Mouse (Mus musculus) intestine, embryonic 16.5 days (tissue): ENCODE measurements around the gene Ap2s1. TPM values are rescaled to one million over a fixed set of nuclear protein-coding genes. Genes with fewer than 3 reads are reported as not detected.

Experiments used
- polyA plus RNA-seq: library from polyadenylated mRNA; unstranded; fragments of >200 nt; fragmentation: Nextera tagmentation; extraction: Ambion mirVana; gene quantifications from 2 replicates; pipeline ENCODE4 v1.2.1, GENCODE M21; 2015

Gene Ap2s1
- polyA plus RNA-seq, 1 experiment from 2014 or later = 271 TPM

Other genes starting within 250 kb of the Ap2s1 start
- 7.3 and 7.8 TPM in 2 replicates for gene Arhgap35, start 123.4 kb upstream of the Ap2s1 start, polyA plus RNA-seq
- gene Ceacam15, start 62.7 kb upstream of the Ap2s1 start, polyA plus RNA-seq = not detected in 2 replicates
- 0.10 TPM in 1 of 2 replicates, not detected in the other for gene Ceacam9, start 16.5 kb upstream of the Ap2s1 start, polyA plus RNA-seq
- gene Slc1a5, start 42.9 kb downstream of the Ap2s1 start, polyA plus RNA-seq = 44.5 and 49.0 TPM in 2 replicates
- gene Strn4, start 77.5 kb downstream of the Ap2s1 start, polyA plus RNA-seq = 68.9 and 72.3 TPM in 2 replicates
- gene Fkrp, start 78.3 kb downstream of the Ap2s1 start, polyA plus RNA-seq = 20.3 and 22.3 TPM in 2 replicates
- gene Prkd2, start 104.5 kb downstream of the Ap2s1 start, polyA plus RNA-seq = 10.3 and 11.5 TPM in 2 replicates
- gene Dact3, start 136.9 kb downstream of the Ap2s1 start, polyA plus RNA-seq = 1.6 and 1.7 TPM in 2 replicates
- gene Gng8, start 153.4 kb downstream of the Ap2s1 start, polyA plus RNA-seq = 7.8 and 9.2 TPM in 2 replicates
- gene Ptgir, start 168.1 kb downstream of the Ap2s1 start, polyA plus RNA-seq = 2.5 and 3.2 TPM in 2 replicates
- 163 and 171 TPM in 2 replicates for gene Calm3, start 185.7 kb downstream of the Ap2s1 start, polyA plus RNA-seq
- gene Pnmal2, start 206.3 kb downstream of the Ap2s1 start, polyA plus RNA-seq = 4.9 and 5.4 TPM in 2 replicates
- 2.7 and 2.9 TPM in 2 replicates for gene Pnmal1, start 221.3 kb downstream of the Ap2s1 start, polyA plus RNA-seq
- 0.23 and 0.32 TPM in 2 replicates for gene Gm42372, start 244.7 kb downstream of the Ap2s1 start, polyA plus RNA-seq